16 mouse cellular contexts compared by ENCODE assay signal in the genomic region with DNA sequence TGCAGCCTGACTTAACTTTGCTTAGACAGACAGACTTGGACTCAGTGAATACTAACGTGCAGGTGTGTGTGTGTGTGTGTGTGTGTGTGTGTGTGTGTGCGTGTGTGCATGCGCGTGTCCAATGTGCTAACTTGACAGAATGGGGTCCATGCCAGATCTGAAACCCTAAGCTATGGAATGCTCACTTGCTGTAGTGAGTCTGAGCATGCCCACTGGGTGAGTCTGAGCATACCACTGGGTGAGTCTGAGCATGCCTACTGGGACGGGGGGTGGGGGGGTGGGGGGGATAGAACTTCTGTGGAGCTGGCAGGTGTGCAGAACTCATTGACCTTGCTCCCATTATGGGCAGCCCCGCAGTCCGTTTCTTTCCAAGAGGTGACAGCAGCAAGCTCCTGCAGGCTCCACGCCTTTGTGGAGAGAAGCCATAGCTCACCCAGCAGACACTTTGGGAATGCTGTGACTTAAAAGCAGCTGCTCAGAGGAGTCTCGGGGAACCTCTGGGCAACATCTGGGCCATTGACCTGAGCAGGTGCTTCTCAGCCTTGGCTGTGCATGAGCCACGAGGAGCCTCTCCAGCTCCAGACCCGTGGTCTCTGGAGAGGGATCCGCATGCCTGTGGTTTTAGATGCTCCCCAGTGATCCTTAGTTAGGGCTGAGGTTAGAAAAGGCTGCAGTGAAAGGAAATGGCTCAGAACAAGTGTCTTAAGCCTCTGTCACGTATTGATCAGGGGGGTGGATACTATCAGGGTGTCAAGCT. TPM values are rescaled to one million over a fixed set of nuclear protein-coding genes. Genes with fewer than 3 reads are reported as not detected.
DNase-seq lines count a peak whose midpoint lies in the region; ATAC-seq lines count a peak whose summit lies in the region.
"Had no signal": no experiment of that assay in that cellular context is flagged by ENCODE, and none has a peak within 500 bp of the region (broad histone marks: within the 10 kb centered on the region; RNA-seq: fewer than 3 reads in every experiment).

No protein-coding gene starts in this region.

- H3K27me3 ChIP-seq in heart, embryonic 10.5 days (ENCODE audit: insufficient read depth, poor library complexity, severe bottlenecking): peaks cover 18% of the 10 kb centered on the region; the same call in 1 of the 2 replicates
- 0 out of 2 replicates have a peak, but pooled peaks cover 6% of the 10 kb centered on the region for H3K27me3 ChIP-seq in liver, embryonic 12.5 days (replicated peaks)
- H3K27me3 ChIP-seq in liver, embryonic 11.5 days (replicated peaks; ENCODE audit: control insufficient read depth, insufficient read depth, low read length): 0 out of 2 replicates have a peak, but pooled peaks cover 1% of the 10 kb centered on the region
- H3K27me3 ChIP-seq in embryonic facial prominence, embryonic 13.5 days: peaks cover 2% of the 10 kb centered on the region; the same call in 1 of the 2 replicates
- H3K27me3 ChIP-seq in stomach, embryonic 15.5 days (replicated peaks): no peaks in the 10 kb centered on the region
- no peaks in the 10 kb centered on the region for H3K27me3 ChIP-seq in midbrain, embryonic 15.5 days (replicated peaks)

- ATAC-seq in liver, embryonic 12.5 days: no peak
- no peak for ATAC-seq in liver, embryonic 11.5 days (replicated peaks; ENCODE audit: low FRiP score)
- 0 out of 2 replicates have a peak, but pooled peaks have one; percentile 59 for ATAC-seq in embryonic facial prominence, embryonic 13.5 days (ENCODE audit: insufficient number of reproducible peaks, insufficient read depth, low FRiP score, low TSS enrichment, low read depth)
- no peak for ATAC-seq in stomach, embryonic 15.5 days (ENCODE audit: insufficient read depth, low FRiP score, low read depth)
- ATAC-seq in midbrain, embryonic 15.5 days (replicated peaks): no peak
- ATAC-seq: forebrain, embryonic 14.5 days had no signal

- H3K36me3 ChIP-seq in heart, embryonic 10.5 days: no peaks in the 10 kb centered on the region
- peaks cover 38% of the 10 kb centered on the region for H3K36me3 ChIP-seq in liver, embryonic 12.5 days
- no peaks in the 10 kb centered on the region for H3K36me3 ChIP-seq in liver, embryonic 11.5 days (ENCODE audit: control insufficient read depth, insufficient read depth, low read length)
- no peaks in the 10 kb centered on the region for H3K36me3 ChIP-seq in embryonic facial prominence, embryonic 13.5 days
- H3K36me3 ChIP-seq in stomach, embryonic 15.5 days: no peaks in the 10 kb centered on the region
- no peaks in the 10 kb centered on the region for H3K36me3 ChIP-seq in midbrain, embryonic 15.5 days (replicated peaks)
- H3K36me3 ChIP-seq: G1E; heart, embryonic 12.5 days; midbrain, embryonic 12.5 days had no signal

- H3K9me3 ChIP-seq in heart, embryonic 10.5 days: no peaks in the 10 kb centered on the region
- no peaks in the 10 kb centered on the region for H3K9me3 ChIP-seq in liver, embryonic 12.5 days (replicated peaks)
- H3K9me3 ChIP-seq in liver, embryonic 11.5 days (ENCODE audit: control insufficient read depth, low read length): no peaks in the 10 kb centered on the region
- no peaks in the 10 kb centered on the region for H3K9me3 ChIP-seq in embryonic facial prominence, embryonic 13.5 days
- no peaks in the 10 kb centered on the region for H3K9me3 ChIP-seq in stomach, embryonic 15.5 days
- H3K9me3 ChIP-seq in midbrain, embryonic 15.5 days: no peaks in the 10 kb centered on the region
- H3K9me3 ChIP-seq: G1E; heart, embryonic 12.5 days; midbrain, embryonic 12.5 days had no signal

- H3K27ac ChIP-seq in heart, embryonic 10.5 days: 0 out of 2 replicates have a peak overlapping the region, but pooled peaks have one; percentile 59
- H3K27ac ChIP-seq in liver, embryonic 12.5 days: peak overlapping the region; percentile 95
- no peak overlapping the region for H3K27ac ChIP-seq in liver, embryonic 11.5 days (ENCODE audit: low read depth, low read length)
- H3K27ac ChIP-seq in embryonic facial prominence, embryonic 13.5 days: no peak overlapping the region
- H3K27ac ChIP-seq in stomach, embryonic 15.5 days: peak overlapping the region; percentile 37; the same call in 1 of the 2 replicates
- no peak overlapping the region for H3K27ac ChIP-seq in midbrain, embryonic 15.5 days
- H3K27ac ChIP-seq: midbrain, embryonic 12.5 days had no signal

- no peak overlapping the region for H3K4me3 ChIP-seq in heart, embryonic 10.5 days
- no peak overlapping the region for H3K4me3 ChIP-seq in liver, embryonic 12.5 days
- H3K4me3 ChIP-seq in liver, embryonic 11.5 days (ENCODE audit: low read depth, low read length): no peak overlapping the region
- no peak overlapping the region for H3K4me3 ChIP-seq in embryonic facial prominence, embryonic 13.5 days
- no peak overlapping the region for H3K4me3 ChIP-seq in stomach, embryonic 15.5 days (replicated peaks)
- no peak overlapping the region for H3K4me3 ChIP-seq in midbrain, embryonic 15.5 days
- H3K4me3 ChIP-seq: heart, embryonic 12.5 days; midbrain, embryonic 12.5 days had no signal

- peaks cover 70% of the 10 kb centered on the region for H3K4me1 ChIP-seq in heart, embryonic 10.5 days
- H3K4me1 ChIP-seq in liver, embryonic 12.5 days: peaks cover 81% of the 10 kb centered on the region
- peaks cover 43% of the 10 kb centered on the region for H3K4me1 ChIP-seq in liver, embryonic 11.5 days (replicated peaks; ENCODE audit: control insufficient read depth, insufficient read depth, low read length)
- peaks cover 57% of the 10 kb centered on the region for H3K4me1 ChIP-seq in embryonic facial prominence, embryonic 13.5 days
- H3K4me1 ChIP-seq in stomach, embryonic 15.5 days: peaks cover 52% of the 10 kb centered on the region
- peaks cover 19% of the 10 kb centered on the region for H3K4me1 ChIP-seq in midbrain, embryonic 15.5 days

- H3K4me2 ChIP-seq in liver, embryonic 12.5 days: no peak overlapping the region
- H3K4me2 ChIP-seq in liver, embryonic 11.5 days: no peak overlapping the region
- no peak overlapping the region for H3K4me2 ChIP-seq in embryonic facial prominence, embryonic 13.5 days
- H3K4me2 ChIP-seq in stomach, embryonic 15.5 days: no peak overlapping the region
- no peak overlapping the region for H3K4me2 ChIP-seq in midbrain, embryonic 15.5 days
- H3K4me2 ChIP-seq: heart, embryonic 12.5 days; midbrain, embryonic 12.5 days had no signal

- peak overlapping the region; percentile 39; the same call in 1 of the 2 replicates for H3K9ac ChIP-seq in liver, embryonic 12.5 days
- H3K9ac ChIP-seq in liver, embryonic 11.5 days (ENCODE audit: low read depth, low read length): no peak overlapping the region
- no peak overlapping the region for H3K9ac ChIP-seq in embryonic facial prominence, embryonic 13.5 days
- no peak overlapping the region for H3K9ac ChIP-seq in stomach, embryonic 15.5 days
- no peak overlapping the region for H3K9ac ChIP-seq in midbrain, embryonic 15.5 days
- H3K9ac ChIP-seq: heart, embryonic 12.5 days; midbrain, embryonic 12.5 days had no signal

- WGBS in heart, embryonic 10.5 days: 71% methylated on average over 13 of the region's 13 CpGs
- WGBS in liver, embryonic 12.5 days (ENCODE audit: insufficient replicate concordance): 70% methylated on average over 13 of the region's 13 CpGs
- 71% methylated on average over 13 of the region's 13 CpGs for WGBS in liver, embryonic 11.5 days
- WGBS in embryonic facial prominence, embryonic 13.5 days: 59% methylated on average over 13 of the region's 13 CpGs
- 56% methylated on average over 13 of the region's 13 CpGs for WGBS in stomach, embryonic 15.5 days
- WGBS in midbrain, embryonic 15.5 days: 73% methylated on average over 13 of the region's 13 CpGs

- no peak for DNase-seq in heart, embryonic 10.5 days (ENCODE audit: low spot score)
- no peak for DNase-seq in heart, postnatal 4 days
- DNase-seq in liver, embryonic 11.5 days (ENCODE audit: low spot score): no peak
- DNase-seq: adrenal gland, adult 8-10 months; cerebellum, adult 18-20 months; kidney, adult 8-10 months; lung, postnatal 4 days; thymus, postnatal 25 days had no signal

RNA-seq across cellular contexts. Expression of a gene that starts 38.4 kb away (rescaled TPM):
- 5.4 and 6.4 TPM in 2 replicates for polyA plus RNA-seq in heart, embryonic 10.5 days (2016; fragmentation: Nextera tagmentation; extraction: Ambion mirVana)
- 100 to 1,000 TPM; 132 to 138 TPM for total RNA-seq in heart, postnatal 4 days (2021)
- polyA plus RNA-seq in liver, embryonic 12.5 days (2016; fragmentation: Nextera tagmentation; extraction: Ambion mirVana): 46.4 and 47.7 TPM in 2 replicates
- 17.3 and 22.2 TPM in 2 replicates for polyA plus RNA-seq in liver, embryonic 11.5 days (2014; fragmentation: Nextera tagmentation; extraction: Ambion mirVana)
- polyA plus RNA-seq in embryonic facial prominence, embryonic 13.5 days (2015; fragmentation: Nextera tagmentation; extraction: Ambion mirVana): 19.1 and 19.7 TPM in 2 replicates
- 109 and 123 TPM in 2 replicates for polyA plus RNA-seq in stomach, embryonic 15.5 days (2015; fragmentation: Nextera tagmentation; extraction: Ambion mirVana)
- polyA plus RNA-seq in midbrain, embryonic 15.5 days (2015; fragmentation: Nextera tagmentation; extraction: Ambion mirVana): 30.7 and 36.2 TPM in 2 replicates

Comparison
In these comparisons a context has a peak if more than half of its experiments do, and no peak if none do; other contexts are left out.
1. H3K27ac ChIP-seq: peak in heart, embryonic 10.5 days (single experiment), liver, embryonic 12.5 days (single experiment) and stomach, embryonic 15.5 days (single experiment); none in liver, embryonic 11.5 days (single experiment), embryonic facial prominence, embryonic 13.5 days (single experiment) and midbrain, embryonic 15.5 days (single experiment).